ENCODE assay signal across 10 mouse cellular contexts in the genomic region with DNA sequence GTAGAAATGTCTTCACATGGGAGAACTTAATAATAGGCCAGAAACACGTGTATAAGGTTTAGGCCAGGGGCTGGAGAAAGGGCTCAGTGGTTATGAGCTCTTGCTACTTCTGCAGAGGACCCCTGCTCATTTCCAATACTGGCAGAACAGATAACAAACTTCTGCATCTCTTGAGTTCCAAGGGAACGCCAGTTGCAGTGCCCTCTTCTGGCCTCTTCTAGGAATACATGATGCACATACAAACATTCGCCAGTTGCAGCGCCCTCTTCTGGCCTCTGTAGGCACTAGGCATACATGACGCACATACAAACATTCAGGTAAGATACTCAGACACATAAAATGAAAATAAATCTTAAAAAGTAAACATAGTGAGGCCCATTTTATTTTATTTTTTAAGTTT. TPM values are rescaled to one million over a fixed set of nuclear protein-coding genes. Genes with fewer than 3 reads are reported as not detected.
DNase-seq lines count a peak whose midpoint lies in the region; ATAC-seq and TF ChIP-seq lines count a peak whose summit lies in the region.
"Had no signal": no experiment of that assay in that cellular context is flagged by ENCODE, and none has a peak within 500 bp of the region (broad histone marks: within the 10 kb centered on the region; RNA-seq: fewer than 3 reads in every experiment).

No protein-coding gene starts in this region.

- no peak overlapping the region for H3K4me2 ChIP-seq in liver, embryonic 12.5 days
- H3K4me2 ChIP-seq in liver, embryonic 14.5 days (ENCODE audit: low read depth), result no peak overlapping the region

- WGBS in liver, embryonic 12.5 days (ENCODE audit: insufficient replicate concordance), result 59% methylated on average over 5 of the region's 5 CpGs
- WGBS in liver, embryonic 14.5 days (ENCODE audit: insufficient replicate concordance), result 53% methylated on average over 5 of the region's 5 CpGs

- H3K4me1 ChIP-seq in liver, embryonic 12.5 days, result peaks cover 8% of the 10 kb centered on the region
- peaks cover 11% of the 10 kb centered on the region for H3K4me1 ChIP-seq in E14TG2a.4 (replicated peaks; ENCODE audit: low read depth, low read length)
- H3K4me1 ChIP-seq in liver, embryonic 14.5 days (replicated peaks; ENCODE audit: control insufficient read depth in 2 of 2, insufficient read depth in 2 of 2, low read length in 1 of 2), result peaks cover 0 to 7% of the 10 kb centered on the region in 2 experiments; a peak in 3 of 4 replicates

- no peak overlapping the region for H3K9ac ChIP-seq in liver, embryonic 12.5 days
- no peak overlapping the region for H3K9ac ChIP-seq in liver, embryonic 14.5 days (replicated peaks)

- peak; percentile 93 for TF ChIP-seq CTCF in E14TG2a.4 (conservative IDR thresholded peaks at IDR 0.05; ENCODE audit: low read length)
- TF ChIP-seq CTCF in liver, embryonic 14.5 days (IDR thresholded peaks at IDR 0.05; ENCODE audit: low read depth), result peak; percentile 80

- H3K27ac ChIP-seq in liver, embryonic 12.5 days, result no peak overlapping the region
- H3K27ac ChIP-seq in liver, embryonic 14.5 days, result no peak overlapping the region

- H3K27me3 ChIP-seq in liver, embryonic 12.5 days (replicated peaks), result no peaks in the 10 kb centered on the region
- peaks cover 6% of the 10 kb centered on the region for H3K27me3 ChIP-seq in E14TG2a.4 (ENCODE audit: insufficient read depth, low read length)
- H3K27me3 ChIP-seq in liver, embryonic 14.5 days (ENCODE audit: control insufficient read depth, insufficient read depth, low read length), result no peaks in the 10 kb centered on the region
- H3K27me3 ChIP-seq: megakaryocyte, embryonic 14.5 days had no signal

- H3K4me3 ChIP-seq in liver, embryonic 12.5 days, result no peak overlapping the region
- no peak overlapping the region for H3K4me3 ChIP-seq in E14TG2a.4 (replicated peaks; ENCODE audit: low read length)
- H3K4me3 ChIP-seq in liver, embryonic 14.5 days (ENCODE audit: insufficient read depth in 1 of 2, low read depth in 2 of 2, low read length in 2 of 2), result no peak overlapping the region

- H3K9me3 ChIP-seq in liver, embryonic 12.5 days (replicated peaks), result no peaks in the 10 kb centered on the region
- H3K9me3 ChIP-seq in E14TG2a.4 (ENCODE audit: low read length), result no peaks in the 10 kb centered on the region
- H3K9me3 ChIP-seq in liver, embryonic 14.5 days (ENCODE audit: control insufficient read depth, low read length), result no peaks in the 10 kb centered on the region
- H3K9me3 ChIP-seq: megakaryocyte, embryonic 14.5 days had no signal

- ATAC-seq in liver, embryonic 12.5 days, result no peak
- ATAC-seq in liver, embryonic 14.5 days (ENCODE audit: insufficient read depth), result no peak

- TF ChIP-seq EP300 in liver, embryonic 14.5 days (IDR thresholded peaks at IDR 0.05; ENCODE audit: low read depth), result no peak

- DNase-seq in liver (peak; percentile 57), R1 (ENCODE audit: low read depth, low spot score) (peak; percentile 93)
- DNase-seq in liver, embryonic 14.5 days (ENCODE audit: low read depth in 3 of 3, low spot score in 3 of 3), result peak; percentile 34 to 47 (median 45)
- no peak for DNase-seq in gastrocnemius, postnatal 4 days (ENCODE audit: low spot score in 2 of 2)
- no peak for DNase-seq in urinary bladder, postnatal 36 days (ENCODE audit: low spot score in 2 of 2)
- no peak for DNase-seq in kidney, adult 11 months
- DNase-seq: cerebellum, postnatal 25 days had no signal

- no peaks in the 10 kb centered on the region for H3K36me3 ChIP-seq in liver, embryonic 12.5 days
- no peaks in the 10 kb centered on the region for H3K36me3 ChIP-seq in E14TG2a.4 (ENCODE audit: insufficient read depth, low read length)
- no peaks in the 10 kb centered on the region for H3K36me3 ChIP-seq in liver, embryonic 14.5 days (replicated peaks; ENCODE audit: control insufficient read depth, insufficient read depth, low read depth)

RNA-seq across cellular contexts. Expression of a gene that starts 4.5 kb away (rescaled TPM):
- 35.0 and 36.1 TPM in 2 replicates for polyA plus RNA-seq in liver, embryonic 12.5 days (2016; fragmentation: Nextera tagmentation; extraction: Ambion mirVana)
- polyA plus RNA-seq in liver, embryonic 14.5 days (2012; rRNA removed), result 16.8 and 18.9 TPM in 2 replicates
- 25.0 and 27.6 TPM in 2 replicates for polyA plus RNA-seq in liver, embryonic 14.5 days (2014; fragmentation: Nextera tagmentation; extraction: Ambion mirVana)
- 10 to 100 TPM; 35.2 to 37.5 TPM for total RNA-seq in gastrocnemius, postnatal 4 days (2021)

Comparison
In these comparisons a context has a peak if more than half of its experiments do, and no peak if none do; other contexts are left out.
1. DNase-seq: peak in liver (single experiment), R1 (single experiment) and liver, embryonic 14.5 days (3 of 3); none in gastrocnemius, postnatal 4 days (0 of 2), urinary bladder, postnatal 36 days (0 of 2) and kidney, adult 11 months (single experiment).